Mouse (Mus musculus) bone marrow, adult 2 months (tissue): ENCODE measurements around the gene Trp53. TPM values are rescaled to one million over a fixed set of nuclear protein-coding genes. Genes with fewer than 3 reads are reported as not detected.
"Not testable (repeated sequence)": the region's sequence is repeated elsewhere in the genome, so short reads cannot be mapped to it uniquely, and the experiment has no call there.

ENCODE experiments used
- H3K27ac ChIP-seq: fragments of 200-500 bp; 2 replicates; pipeline ENCODE4 v1.5.1; 2012; ENCODE audit warnings: low read depth, mild to moderate bottlenecking, control low read depth, inconsistent platforms, low read length; ENCODE audit not compliant: control insufficient read depth, poor library complexity, insufficient read depth
- H3K4me1 ChIP-seq: fragments of 200-500 bp; 2 replicates; pipeline ENCODE4 v1.6.1; 2011; ENCODE audit warnings: low read length; ENCODE audit not compliant: control insufficient read depth, insufficient read depth
- H3K4me3 ChIP-seq: fragments of 200-500 bp; replicated peaks from 2 replicates; pipeline ENCODE3; 2011; ENCODE audit warnings: mild to moderate bottlenecking, low read depth, low read length, control low read depth; ENCODE audit not compliant: control insufficient read depth
- CTCF ChIP-seq: fragments of 200-500 bp; IDR thresholded peaks from 2 replicates; pipeline ENCODE4 v1.5.1; 2011; ENCODE audit warnings: low read length, control low read depth; ENCODE audit not compliant: control insufficient read depth, insufficient read depth
- POLR2A ChIP-seq: fragments of 200-500 bp; IDR thresholded peaks from 2 replicates; pipeline ENCODE4 v1.6.1; 2011; ENCODE audit warnings: low read depth, mild to moderate bottlenecking, control low read depth, low read length, borderline replicate concordance; ENCODE audit not compliant: control insufficient read depth
- WGBS: fragments of 180-500 bp; shearing (Covaris S2); methylation state at CpG from one replicate; pipeline ENCODE4 v1.1.7; 2018; 5-methylcytosine and 5-hydroxymethylcytosine counted together
- polyA plus RNA-seq: library from polyadenylated mRNA; stranded (reverse); fragments of >200 nt; gene quantifications from 2 replicates; pipeline ENCODE4 v1.2.4, GENCODE M21; 2011; ENCODE audit warnings: low replicate concordance; ENCODE audit not compliant: missing spikeins, insufficient read depth, insufficient read length

Trp53 gene
- polyA plus RNA-seq: 34.5 and 71.7 TPM in 2 replicates

DNA sequence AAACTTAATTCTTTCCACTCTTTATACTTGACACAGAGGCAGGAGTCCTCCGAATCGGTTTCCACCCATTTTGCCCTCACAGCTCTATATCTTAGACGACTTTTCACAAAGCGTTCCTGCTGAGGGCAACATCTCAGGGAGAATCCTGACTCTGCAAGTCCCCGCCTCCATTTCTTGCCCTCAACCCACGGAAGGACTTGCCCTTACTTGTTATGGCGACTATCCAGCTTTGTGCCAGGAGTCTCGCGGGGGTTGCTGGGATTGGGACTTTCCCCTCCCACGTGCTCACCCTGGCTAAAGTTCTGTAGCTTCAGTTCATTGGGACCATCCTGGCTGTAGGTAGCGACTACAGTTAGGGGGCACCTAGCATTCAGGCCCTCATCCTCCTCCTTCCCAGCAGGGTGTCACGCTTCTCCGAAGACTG, at the start of gene Trp53, which contains the start of gene Wrap53:
Gene Trp53 (plus strand): TSS at position 269 of the 424 bp plus-strand sequence.
Gene Wrap53 (minus strand): TSS at position 165 of the 424 bp plus-strand sequence.
- H3K4me3 ChIP-seq: peak within 1 kb of the TSS; percentile 93
- H3K27ac ChIP-seq: peak within 1 kb of the TSS; percentile 92
- peaks cover 4% of the 10 kb centered on the region for H3K4me1 ChIP-seq
- WGBS: 0% methylated on average over 13 of the region's 13 CpGs
- no peak for TF ChIP-seq POLR2A
- TF ChIP-seq CTCF: no peak

DNA sequence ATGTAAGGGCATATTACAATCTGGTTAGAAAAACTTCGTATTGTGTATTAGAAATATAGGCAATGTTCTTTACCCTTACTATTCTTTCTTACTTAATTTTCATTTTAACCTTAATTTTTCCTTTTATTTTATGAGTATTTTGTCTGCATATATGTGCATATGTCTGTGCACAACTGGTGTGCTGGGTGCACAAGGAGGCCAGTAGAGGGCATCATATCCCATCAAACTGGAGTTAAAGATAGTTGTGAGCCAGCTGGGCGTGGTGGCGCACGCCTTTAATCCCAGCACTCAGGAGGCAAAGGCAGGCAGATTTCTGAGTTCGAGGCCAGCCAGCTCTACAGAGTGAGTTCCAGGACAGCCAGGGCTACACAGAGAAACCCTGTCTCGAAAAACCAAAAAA, 49.4 kb upstream of the Trp53 start:
- not testable (repeated sequence) for H3K4me3 ChIP-seq, H3K27ac ChIP-seq, H3K4me1 ChIP-seq
- WGBS: 83% methylated on average over 6 of the region's 6 CpGs

DNA sequence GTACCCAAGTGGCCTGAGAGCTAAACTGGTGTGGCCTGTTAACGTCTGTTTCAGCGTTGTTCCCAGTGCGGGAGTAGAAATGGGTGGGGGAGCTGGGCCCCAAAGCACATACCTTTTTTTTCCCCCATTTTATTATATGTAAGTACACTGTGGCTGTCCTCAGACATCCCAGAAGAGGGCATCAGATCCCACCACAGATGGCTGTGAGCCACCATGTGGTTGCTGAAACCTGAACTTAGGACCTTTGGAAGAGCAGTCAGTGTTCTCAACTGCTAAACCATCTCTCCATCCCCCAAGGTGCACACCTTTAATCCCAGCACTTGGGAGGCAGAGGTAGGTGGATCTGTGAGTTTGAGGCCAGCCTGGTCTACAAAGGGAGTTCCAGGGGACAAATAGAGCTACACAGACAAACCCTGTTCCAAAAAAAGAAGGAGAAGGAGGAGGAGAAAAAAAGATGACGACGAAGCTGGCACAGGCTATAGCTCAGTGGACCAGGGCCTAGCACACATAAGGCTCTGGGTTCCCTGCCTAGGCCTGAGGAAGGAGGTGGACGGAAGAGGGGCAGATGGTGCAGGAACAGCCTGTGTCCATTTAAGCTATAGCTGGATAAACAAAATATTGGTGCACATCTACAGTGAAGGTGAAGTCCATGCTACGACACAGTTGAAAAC, 47.5 kb upstream of the Trp53 start:
- TF ChIP-seq CTCF (no peak), POLR2A (no peak)
- 76% methylated on average over 7 of the region's 7 CpGs for WGBS
- Histone ChIP-seq H3K4me3 (no peak overlapping the region), H3K4me1 (no peaks in the 10 kb centered on the region), H3K27ac (no peak overlapping the region)

DNA sequence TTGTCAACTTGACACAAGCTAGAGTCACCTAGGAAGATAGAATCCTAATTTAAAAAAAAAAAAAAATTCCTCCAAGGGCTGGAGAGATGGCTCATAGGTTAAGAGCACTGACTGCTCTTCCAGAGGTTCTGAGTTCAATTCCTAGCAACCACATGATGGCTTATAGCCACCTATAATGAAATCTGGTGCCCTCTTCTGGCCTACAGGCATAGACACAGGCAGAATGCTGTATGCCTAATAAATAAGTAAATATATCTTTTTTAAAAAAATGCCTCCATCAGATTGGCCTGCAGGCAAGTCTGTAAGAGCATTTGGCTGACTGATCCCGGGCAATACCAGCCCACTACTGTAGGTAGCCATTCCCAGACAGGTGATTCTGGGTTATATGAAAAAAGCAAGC, 45.2 kb upstream of the Trp53 start:
- Histone ChIP-seq H3K4me1 (no peaks in the 10 kb centered on the region), H3K4me3 (no peak overlapping the region), H3K27ac (no peak overlapping the region)
- TF ChIP-seq CTCF (no peak), POLR2A (no peak)
- WGBS: 56% methylated on average over 1 of the region's 1 CpGs

DNA sequence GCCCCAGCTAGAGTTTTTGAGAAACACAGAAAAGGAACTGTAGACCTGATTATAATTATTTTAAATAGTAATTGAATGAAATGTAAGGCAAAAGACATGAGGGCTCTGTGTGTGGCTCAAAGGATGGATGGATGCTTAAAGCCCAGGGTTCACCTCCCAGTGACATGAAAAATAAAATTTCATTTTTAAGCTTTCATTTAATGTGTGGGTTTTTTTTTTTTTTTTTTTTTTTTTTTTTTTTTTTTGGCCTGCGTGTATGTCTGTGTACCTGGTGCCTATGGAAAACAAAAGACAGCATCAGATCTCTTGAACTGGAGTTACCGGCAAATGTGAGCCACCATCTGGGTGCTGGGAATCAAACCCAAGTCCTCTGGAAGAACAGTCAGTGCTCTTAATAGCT, 39.5 kb upstream of the Trp53 start:
- Histone ChIP-seq H3K4me3 (no peak overlapping the region), H3K27ac (no peak overlapping the region), H3K4me1 (no peaks in the 10 kb centered on the region)
- WGBS: 82% methylated on average over 2 of the region's 2 CpGs
- TF ChIP-seq POLR2A (no peak), CTCF (no peak)

DNA sequence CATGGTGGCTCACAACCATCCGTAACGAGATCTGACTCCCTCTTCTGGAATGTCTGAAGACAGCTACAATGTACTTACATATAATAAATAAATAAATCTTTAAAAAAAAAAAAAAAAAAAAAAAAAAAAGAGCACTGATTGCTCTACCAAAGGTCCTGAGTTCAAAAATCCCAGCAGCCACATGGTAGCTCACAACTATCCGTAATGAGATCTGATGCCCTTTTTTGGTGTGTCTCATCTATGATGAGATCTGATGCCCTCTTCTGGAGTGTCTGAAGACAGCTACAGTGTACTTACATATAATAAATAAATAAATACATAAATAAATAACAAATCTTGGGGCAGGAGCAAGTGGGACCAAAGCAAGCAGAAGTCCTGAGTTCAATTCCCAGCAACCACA, 38.4 kb upstream of the Trp53 start:
- H3K4me3 ChIP-seq, H3K4me1 ChIP-seq, H3K27ac ChIP-seq: not testable (repeated sequence)
- WGBS: 51% methylated on average over 1 of the region's 3 CpGs

DNA sequence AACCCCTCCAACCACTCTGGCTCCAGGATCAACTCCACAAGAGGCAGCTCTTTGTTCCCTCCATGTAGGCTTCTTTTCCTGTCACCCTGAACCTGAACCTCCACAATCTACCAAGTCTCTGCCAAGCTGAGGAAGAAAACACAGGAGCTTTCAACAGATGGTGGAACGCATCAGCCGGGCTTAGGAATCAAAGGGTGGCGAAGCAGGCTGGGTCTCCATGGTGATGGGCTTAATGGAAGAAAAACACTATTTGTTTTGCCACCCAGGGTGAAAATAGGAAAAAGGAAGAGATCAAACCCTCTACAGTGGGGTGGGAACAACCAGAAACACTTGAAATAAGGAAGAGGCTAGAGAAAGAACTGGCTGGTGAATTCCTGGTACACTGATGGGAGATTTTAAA, 36.6 kb upstream of the Trp53 start:
- WGBS: 92% methylated on average over 3 of the region's 3 CpGs
- no peak for TF ChIP-seq CTCF
- TF ChIP-seq POLR2A: no peak

DNA sequence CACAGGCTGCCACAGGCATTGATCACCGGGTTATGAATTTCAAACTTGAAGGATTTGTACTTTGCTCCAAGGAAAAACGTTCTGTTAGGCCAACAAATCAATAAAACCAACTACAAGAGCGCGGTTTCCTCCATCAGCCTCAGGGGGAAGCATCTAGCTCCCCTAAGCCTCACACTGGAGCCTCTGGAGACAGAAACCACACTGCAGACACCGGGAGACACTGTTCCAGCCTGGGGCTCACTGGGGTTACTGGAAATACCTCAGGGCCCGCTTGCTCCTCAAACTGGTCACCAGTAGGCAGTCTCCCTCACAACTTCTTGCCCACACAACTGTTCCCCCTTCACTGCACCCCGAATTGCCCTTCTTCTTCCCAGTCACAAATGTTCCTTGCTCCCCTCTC, 34.2 kb upstream of the Trp53 start:
- Histone ChIP-seq H3K27ac (no peak overlapping the region), H3K4me3 (no peak overlapping the region), H3K4me1 (no peaks in the 10 kb centered on the region; the same call in 1 of the 2 replicates)
- TF ChIP-seq CTCF: no peak
- no peak for TF ChIP-seq POLR2A
- WGBS: 12% methylated on average over 7 of the region's 7 CpGs

More for the DNA sequence above, 36.6 kb upstream of the Trp53 start:
- H3K4me1 ChIP-seq: no peaks in the 10 kb centered on the region; the same call in 1 of the 2 replicates
- no peak overlapping the region for H3K27ac ChIP-seq
- no peak overlapping the region for H3K4me3 ChIP-seq
